Mouse (Mus musculus): ENCODE measurements around the gene Gm20737. TPM values are rescaled to one million over a fixed set of nuclear protein-coding genes. Genes with fewer than 3 reads are reported as not detected.

The Gm20737 gene
- not detected for total RNA-seq (2023)

GRCm38 (mm10) chrY:10535942-10536341 is at the start of gene Gm20737:
TSS of gene Gm20737 (minus strand) at chrY:10536042.

GRCm38 (mm10) chrY:10553153-10553552 is 17.3 kb upstream of the Gm20737 start, which contains the start of gene Gm21775:
TSS of gene Gm21775 (plus strand) at chrY:10553453.

Other genes starting within 250 kb of the Gm20737 start
- not detected for gene Gm20834, start 211.5 kb downstream of the Gm20737 start, total RNA-seq (2023)
- not detected for gene Gm28510, start 123.3 kb downstream of the Gm20737 start, total RNA-seq (2023)
- not detected for gene Gm21775, start 17.4 kb upstream of the Gm20737 start, total RNA-seq (2023)
- not detected for gene Gm21900, start 80.3 kb upstream of the Gm20737 start, total RNA-seq (2023)
- not detected for gene Gm20777, start 216.4 kb upstream of the Gm20737 start, total RNA-seq (2023)